Mouse (Mus musculus) bone marrow macrophage, adult 2 months (primary cell): ENCODE results near the gene Pagr1a.

ENCODE experiments used
- CTCF ChIP-seq: IDR thresholded peaks from 2 replicates; pipeline ENCODE4 v1.5.1; 2012; ENCODE audit warnings: low read depth, mild to moderate bottlenecking, low read length, moderate library complexity
- POLR2A ChIP-seq: IDR thresholded peaks from 2 replicates; pipeline ENCODE4 v1.6.1; 2012; ENCODE audit warnings: mild to moderate bottlenecking, low read depth, low read length, borderline replicate concordance

GRCm38 (mm10) chr7:126976878-126977459 lies 40.2 kb downstream of the Pagr1a start:
- TF ChIP-seq CTCF (no peak), POLR2A (no peak)
